Mouse (Mus musculus) left cerebral cortex, postnatal 4 days (tissue): Measurements from ENCODE around the gene Hand1. TPM values are rescaled to one million over a fixed set of nuclear protein-coding genes. Genes with fewer than 3 reads are reported as not detected.
A peak's percentile ranks its signal among the peaks of the same experiment; 100 is the strongest.
"Not testable (repeated sequence)": the region's sequence is repeated elsewhere in the genome, so short reads cannot be mapped to it uniquely, and the experiment has no call there.

Source experiments
- DNase-seq: peaks from one replicate; pipeline ENCODE4 v3.0.0-alpha.2; 2022
- intact Hi-C: fragments of 180-260 bp; cut with DNase I; formaldehyde crosslinking; loops from one replicate; pipeline ENCODE4 v1.15.1; 2025
- total RNA-seq, 2 experiments: library from RNA; stranded (reverse); gene quantifications; 2 replicates each; pipeline ENCODE4 v1.2.3; 2021

Gene Hand1
- total RNA-seq, 2 experiments from 2014 or later: not detected

DNA sequence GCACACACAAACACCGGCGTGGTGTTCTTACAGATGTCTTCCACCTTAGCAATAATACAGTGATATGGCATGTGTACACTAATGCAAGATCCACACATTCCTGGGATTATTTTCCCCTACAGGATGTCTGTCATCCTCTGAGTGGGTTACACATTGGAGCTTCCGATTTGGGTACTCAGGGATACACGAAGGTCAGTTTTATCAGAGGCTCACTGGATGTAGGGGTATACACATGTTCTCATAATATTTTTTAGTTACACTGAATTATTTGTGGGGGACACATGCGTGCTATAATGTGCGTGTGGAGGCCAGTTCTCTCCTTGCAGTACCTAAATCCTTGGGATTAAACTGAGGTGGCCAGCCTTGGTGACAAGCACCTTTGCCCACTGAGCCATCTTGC is 1.4 kb upstream of the Hand1 start:
- intact Hi-C loops: no loop called here
- DNase-seq: no peak

DNA sequence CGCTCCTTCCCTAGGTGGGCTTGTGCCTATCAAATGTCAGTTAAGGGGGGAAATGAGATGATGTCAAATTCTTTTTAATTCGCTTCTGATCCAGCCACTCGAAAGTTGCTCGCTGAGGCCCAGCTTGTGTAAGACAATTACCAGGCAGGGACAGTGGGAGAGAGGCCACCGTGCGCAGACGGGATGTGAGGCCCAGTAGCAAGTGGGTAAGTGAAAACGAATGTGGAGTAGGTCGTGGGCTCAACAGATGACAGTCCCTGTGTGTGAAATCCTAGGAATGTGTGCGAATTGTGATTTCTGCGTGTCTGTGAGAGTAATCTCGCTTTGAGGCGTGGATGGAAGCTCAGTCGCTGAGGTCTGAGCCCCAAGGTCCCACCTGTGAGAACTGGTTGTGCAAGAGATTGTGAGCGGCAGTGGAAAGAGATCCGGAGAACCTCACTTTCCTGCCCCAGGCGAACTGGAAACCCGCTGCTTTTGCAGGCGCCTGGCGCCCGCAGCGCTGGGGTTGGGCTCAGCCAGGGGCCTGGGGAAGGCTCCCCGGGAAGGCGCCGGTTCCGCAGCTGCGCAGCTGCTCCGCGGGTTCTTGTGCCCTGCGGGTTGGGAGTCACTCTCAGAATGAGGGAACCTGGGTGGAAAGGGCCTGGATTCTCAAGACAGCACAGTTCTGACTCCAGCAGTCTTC is 819 bp upstream of the Hand1 start:
- no peak for DNase-seq
- intact Hi-C loops: no loop called here

DNA sequence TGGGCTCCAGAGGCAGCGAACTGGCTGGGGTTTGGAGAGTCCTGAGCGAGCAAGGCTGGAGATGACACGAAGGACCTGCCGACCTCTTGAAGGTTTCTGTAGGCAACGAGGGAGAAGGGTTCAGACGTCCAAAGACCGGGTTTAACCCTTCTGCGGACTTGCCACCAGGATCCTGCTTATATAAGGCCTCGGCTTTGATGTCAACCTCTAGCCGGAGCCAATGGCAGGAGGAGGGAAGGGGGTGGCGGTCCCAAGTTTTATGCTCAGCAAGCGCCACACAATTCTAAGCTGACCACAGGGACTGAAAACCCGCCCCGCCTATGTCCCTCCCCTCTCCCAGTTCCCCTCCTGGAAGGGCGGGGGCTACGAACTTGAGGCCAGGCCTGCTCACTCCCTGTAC is 757 bp downstream of the Hand1 start:
- intact Hi-C loops: no loop called here
- no peak for DNase-seq

DNA sequence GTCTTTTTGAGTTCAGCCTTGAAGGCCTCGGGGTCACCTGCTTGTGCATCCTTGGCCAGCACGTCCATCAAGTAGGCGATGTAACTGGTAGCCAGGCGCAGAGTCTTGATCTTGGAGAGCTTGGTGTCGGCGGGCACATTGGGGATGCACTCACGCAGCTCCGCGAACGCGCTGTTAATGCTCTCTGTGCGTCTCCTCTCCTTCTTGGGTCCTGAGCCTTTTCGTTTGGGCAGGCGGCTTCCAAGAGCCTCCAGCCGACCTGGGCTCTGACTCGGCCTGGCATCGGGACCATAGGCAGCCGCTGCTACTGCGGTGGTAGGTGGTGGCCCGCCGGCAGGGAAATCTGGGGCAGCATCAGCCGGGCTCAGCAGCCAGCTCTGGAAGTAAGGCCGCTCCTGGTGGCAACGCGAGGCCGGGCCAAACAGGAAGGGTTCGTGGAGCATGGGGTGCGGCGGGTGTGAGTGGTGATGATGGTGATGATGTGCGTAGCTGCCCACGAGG is 1.3 kb downstream of the Hand1 start:
- intact Hi-C loops: no loop called here
- DNase-seq: no peak

DNA sequence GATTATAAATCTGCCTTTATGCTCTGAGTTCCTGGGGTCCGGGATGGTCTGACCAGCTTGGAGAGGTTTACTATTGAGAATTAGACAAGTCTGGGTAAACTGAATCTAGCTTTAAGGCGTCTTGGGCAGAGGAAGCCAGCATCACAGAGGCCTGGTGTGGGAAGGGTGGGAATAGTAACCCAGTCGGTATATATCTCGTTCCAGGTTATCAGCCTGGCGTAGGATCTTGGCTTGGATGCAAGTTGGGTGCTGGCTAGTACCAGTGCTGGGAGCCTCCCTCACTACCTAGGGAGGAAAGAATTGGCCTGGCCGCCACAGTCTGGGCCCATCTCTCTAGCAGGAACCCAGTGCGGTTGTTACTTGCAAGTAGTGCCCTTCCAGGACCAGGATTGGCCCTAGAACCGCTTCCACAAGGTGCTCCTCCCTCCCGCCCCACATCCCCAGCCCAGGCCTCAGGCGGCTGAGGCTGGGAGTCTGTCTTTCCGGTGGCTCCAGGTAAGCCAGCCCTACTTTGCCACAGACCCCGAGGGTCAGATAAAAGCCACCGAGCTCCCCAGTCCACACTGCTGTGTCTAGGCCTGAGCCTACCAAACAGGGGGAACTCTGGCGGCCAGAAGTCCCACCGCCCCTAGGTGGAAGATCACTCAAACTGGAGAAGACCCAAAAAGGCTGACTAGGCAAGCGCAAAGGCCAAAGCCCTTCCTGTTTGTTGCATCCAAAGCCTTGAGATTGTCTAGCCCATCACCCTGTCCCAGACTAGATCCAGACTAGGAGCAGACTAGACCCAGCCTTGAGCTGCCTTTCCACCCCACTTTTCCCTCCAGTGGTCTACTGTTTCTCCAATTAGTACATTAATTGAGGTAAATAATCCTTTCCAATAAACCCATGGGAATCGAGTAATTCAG is 2.5 kb downstream of the Hand1 start:
- intact Hi-C loops: no loop called here
- no peak for DNase-seq

- no peak for DNase-seq
- intact Hi-C loops: no loop called here
Measured at GRCm38 (mm10) chr11:57828955-57829870, 3.4 kb downstream of the Hand1 start.

DNA sequence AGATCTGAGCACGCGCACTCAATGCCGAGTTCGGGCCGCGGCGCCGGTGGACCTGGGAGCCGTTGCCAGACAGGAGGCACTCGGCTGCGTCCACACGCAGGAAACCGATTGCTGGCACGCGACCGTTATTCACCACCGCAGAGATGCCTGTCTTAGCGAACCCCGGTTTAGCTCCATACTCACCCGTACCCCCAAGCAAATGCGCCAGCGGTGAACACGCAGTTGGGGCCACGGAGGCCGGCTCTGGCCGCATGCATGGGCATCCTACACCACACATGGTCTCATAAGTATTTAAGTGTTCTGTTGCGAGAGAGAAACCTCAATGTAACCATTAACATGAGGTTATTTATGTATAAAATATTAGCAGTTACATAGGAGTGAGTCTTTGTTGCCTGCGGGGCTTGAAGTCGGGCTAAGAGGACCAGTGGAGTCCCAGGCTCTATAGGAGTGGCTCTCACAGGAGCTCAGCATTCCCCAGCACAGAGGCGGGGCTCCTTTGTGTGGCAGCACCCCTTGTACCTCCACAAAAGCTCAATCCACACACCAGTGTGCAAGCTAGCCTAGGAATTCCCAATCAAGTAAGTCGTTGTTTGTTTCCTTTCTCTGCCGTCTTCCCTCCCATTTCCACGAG is 4.6 kb downstream of the Hand1 start:
- DNase-seq: no peak
- intact Hi-C loops: no loop called here

GRCm38 (mm10) chr11:57827048-57827914 is 5.3 kb downstream of the Hand1 start:
- intact Hi-C loops: no loop called here
- no peak for DNase-seq

DNA sequence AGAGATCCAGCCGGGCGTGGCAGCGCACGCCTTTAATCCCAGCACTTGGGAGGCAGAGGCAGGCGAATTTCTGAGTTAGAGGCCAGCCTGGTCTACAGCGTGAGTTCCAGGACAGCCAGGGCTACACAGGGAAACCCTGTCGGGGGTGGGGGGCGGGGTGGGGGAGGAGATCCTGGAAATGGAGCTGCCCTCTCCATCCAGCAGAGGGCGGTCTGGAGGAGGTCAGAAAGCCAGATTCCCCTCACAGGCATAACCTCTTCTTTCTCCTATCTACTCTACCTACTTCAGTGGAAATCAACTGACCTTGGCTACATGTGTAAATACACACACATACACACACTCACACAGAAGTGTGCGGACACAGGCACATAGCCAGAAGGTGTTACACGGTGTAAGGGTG is 7.4 kb downstream of the Hand1 start:
- intact Hi-C loops, DNase-seq: not testable (repeated sequence)

DNA sequence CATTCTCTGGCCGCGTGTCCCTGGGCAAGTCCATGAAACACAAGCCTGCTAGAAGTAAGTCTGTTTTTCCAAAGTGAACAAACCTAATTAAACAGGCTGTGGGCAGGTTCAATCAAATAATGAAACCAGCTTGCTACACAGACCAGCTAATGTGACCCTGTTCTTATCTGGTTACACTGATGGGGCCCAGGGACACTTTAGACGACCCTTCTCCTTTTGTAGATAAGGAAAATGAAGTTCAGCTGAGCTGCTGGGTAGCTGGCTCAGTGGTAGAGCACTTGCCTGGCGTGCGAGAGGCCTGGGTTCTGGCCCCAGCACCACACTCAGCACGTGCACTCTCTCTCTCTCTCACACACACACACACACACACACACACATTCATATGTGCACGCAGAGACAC is 8.9 kb downstream of the Hand1 start:
- intact Hi-C loops: loop anchor here (5.0 kb wide), 1 partner anchor 109 kb away; no protein-coding TSS in a partner anchor
- no peak for DNase-seq

- DNase-seq: not testable (repeated sequence)
- intact Hi-C loops: loop anchor here (5.0 kb wide), 1 partner anchor 109 kb away; no protein-coding TSS in a partner anchor
Measured at GRCm38 (mm10) chr11:57823159-57823558, 9.5 kb downstream of the Hand1 start.

GRCm38 (mm10) chr11:57819999-57820581 is 12.5 kb downstream of the Hand1 start:
- intact Hi-C loops: loop anchor here (5.0 kb wide), 1 partner anchor 112 kb away; no protein-coding TSS in a partner anchor

GRCm38 (mm10) chr11:57818189-57818588 is 14.4 kb downstream of the Hand1 start:
- intact Hi-C loops: no loop called here
- DNase-seq: no peak

More at GRCm38 (mm10) chr11:57819999-57820581, 12.5 kb downstream of the Hand1 start:
- DNase-seq: peak; percentile 86

GRCm38 (mm10) chr11:57813641-57814040 is 19.0 kb downstream of the Hand1 start:
- intact Hi-C loops: no loop called here
- no peak for DNase-seq

DNA sequence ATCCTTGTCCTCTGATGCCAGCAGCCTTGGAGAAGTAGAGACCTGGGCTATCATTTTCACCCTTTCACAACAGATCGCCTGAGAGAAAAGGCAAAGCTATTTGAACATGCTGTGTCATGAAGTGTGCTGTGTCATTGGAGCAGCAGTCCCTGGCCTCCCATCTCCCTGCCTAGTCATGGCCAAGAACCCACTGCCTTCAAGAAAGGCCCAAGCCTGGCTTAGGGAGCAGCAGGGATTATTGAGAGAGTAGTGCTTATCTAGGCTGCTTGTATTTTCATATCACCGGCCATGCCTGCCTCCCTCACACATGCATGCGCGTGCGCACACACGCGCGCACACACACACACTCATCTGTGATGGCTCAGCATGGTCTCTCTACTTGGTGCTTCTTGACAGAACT is 20.4 kb downstream of the Hand1 start:
- intact Hi-C loops: no loop called here
- no peak for DNase-seq

DNA sequence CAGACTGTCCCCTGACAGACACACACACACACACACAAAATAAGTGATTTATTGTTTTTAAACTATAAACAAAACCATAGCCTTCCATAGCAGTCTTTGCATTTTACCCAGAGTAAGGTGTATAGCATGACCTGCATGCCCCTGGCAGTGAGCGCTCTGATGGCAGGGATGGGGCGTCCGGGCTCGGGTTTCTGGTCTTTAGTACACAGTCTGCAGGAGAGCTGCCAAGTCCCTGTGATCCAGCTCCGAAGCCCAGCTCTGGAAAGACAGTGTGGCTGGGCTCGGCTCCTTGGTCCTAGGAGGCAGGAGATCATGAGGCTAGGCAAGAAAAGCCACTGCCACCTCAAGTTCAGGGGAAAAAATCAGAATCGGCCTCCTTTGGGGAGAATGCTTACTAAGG is 21.6 kb downstream of the Hand1 start:
- no peak for DNase-seq
- intact Hi-C loops: no loop called here

- no peak for DNase-seq
- intact Hi-C loops: no loop called here
Measured at GRCm38 (mm10) chr11:57809732-57810098, 22.9 kb downstream of the Hand1 start.

DNA sequence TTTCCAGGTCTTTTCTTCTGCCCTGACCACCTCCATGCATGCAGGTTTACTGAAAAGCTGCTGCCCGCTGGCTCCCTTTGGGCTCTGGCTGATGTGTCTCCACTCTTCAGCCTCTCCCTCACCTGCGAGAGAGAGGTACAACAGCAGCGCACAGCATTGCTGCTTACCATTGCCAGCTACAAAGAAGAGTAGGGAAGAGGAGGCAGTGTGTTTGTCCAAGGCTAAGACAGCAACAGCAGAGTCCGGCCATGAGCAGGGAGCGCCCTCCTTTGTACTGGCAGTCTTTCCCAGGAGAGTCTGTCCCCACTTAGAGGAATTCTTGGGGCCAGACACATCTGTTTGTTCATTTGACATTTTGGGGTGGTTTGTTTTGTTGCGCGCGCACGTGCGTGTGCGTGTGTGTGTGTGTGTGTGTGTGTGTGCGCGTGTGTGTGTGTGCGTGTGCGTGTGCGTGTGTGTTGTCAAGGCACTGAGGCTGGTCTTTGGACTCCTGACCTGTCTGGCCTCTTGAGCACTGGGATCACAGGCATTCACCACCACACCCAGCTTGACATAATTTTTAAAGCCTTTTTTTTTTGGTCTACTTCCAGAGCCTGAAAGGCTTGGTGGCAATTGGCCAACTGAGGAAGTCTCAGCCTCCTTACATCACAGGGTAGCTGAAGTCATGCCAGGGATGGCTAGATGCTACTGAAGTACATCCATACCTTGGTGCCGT is 23.4 kb downstream of the Hand1 start:
- no peak for DNase-seq
- intact Hi-C loops: no loop called here
